Mouse (Mus musculus) gastrocnemius, adult 8-10 months (tissue): Measurements from ENCODE around the gene Olfr633. TPM values are rescaled to one million over a fixed set of nuclear protein-coding genes. Genes with fewer than 3 reads are reported as not detected.
"Not testable (repeated sequence)": the region's sequence is repeated elsewhere in the genome, so short reads cannot be mapped to it uniquely, and the experiment has no call there.

Source experiments
- DNase-seq, 2 experiments: peaks; one replicate each; pipeline ENCODE4 v3.0.0; 2022; ENCODE audit warnings: low spot score in 2 of 2
- total RNA-seq, 4 experiments: library from RNA; stranded (reverse); gene quantifications; 2 replicates each; pipeline ENCODE4 v1.2.4; 2022

Gene Olfr633
- not detected for total RNA-seq

DNA sequence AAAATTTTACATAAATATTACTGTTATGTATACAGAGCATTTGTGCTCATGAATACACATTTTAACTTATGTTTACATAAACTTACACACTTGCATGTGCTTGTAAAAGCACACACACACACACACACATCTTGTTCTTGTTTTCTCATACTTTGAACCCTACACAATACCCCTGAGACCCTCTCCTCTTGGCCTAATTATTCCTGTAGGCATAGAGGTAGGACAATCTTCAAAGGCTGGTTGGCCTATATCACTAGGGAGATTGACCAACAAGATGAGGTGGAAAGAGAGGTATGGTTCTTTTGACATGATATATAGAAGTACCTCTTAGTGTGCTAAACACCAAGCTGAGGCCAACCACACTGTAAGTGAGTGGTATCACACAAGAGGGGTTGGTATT is at the start of gene Olfr633:
Gene Olfr633, plus strand, starts transcription at position 301 of the 400 bp plus-strand sequence.
- no peak for DNase-seq

DNA sequence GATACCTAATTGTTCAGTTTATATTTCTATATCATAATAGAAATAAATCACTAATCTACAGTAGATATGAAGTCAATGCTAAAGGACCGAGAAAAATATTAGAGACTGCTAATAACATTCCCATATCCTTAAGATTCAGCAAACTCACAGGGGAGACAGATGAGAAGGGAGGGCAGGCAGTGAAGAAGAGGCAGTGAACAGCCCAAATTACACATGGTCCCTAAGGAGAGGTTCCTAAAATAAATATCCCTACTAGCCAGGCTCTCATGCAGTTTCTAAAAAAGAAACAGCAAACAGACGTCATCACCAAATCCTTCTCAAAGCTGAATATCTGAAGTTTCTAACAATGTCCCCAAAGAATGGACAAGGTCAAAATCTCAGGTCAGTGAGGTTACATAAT is 41.0 kb upstream of the Olfr633 start, which contains the start of gene Olfr65:
Gene Olfr65, plus strand, starts transcription at position 301 of the 400 bp plus-strand sequence.
- DNase-seq = no peak

DNA sequence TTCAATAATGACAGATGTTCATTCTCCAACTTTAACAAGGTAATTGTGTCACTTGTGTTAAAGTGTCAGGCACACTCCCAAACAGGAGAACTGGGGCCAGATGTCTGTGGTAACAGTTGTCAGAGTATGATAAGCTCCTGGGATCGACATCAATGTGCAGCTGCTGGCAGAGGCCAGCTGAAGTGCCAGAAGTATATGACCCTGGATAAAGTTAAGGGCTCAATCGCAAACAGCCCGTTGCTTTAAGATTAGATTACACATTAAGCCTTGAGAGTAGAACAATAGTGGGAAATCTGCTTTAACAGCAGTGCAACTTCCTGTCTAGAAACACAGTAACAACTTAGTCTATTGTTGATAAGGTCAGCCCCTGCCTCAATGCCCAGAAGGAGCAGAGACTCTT is 34.2 kb upstream of the Olfr633 start:
- no peak for DNase-seq

DNA sequence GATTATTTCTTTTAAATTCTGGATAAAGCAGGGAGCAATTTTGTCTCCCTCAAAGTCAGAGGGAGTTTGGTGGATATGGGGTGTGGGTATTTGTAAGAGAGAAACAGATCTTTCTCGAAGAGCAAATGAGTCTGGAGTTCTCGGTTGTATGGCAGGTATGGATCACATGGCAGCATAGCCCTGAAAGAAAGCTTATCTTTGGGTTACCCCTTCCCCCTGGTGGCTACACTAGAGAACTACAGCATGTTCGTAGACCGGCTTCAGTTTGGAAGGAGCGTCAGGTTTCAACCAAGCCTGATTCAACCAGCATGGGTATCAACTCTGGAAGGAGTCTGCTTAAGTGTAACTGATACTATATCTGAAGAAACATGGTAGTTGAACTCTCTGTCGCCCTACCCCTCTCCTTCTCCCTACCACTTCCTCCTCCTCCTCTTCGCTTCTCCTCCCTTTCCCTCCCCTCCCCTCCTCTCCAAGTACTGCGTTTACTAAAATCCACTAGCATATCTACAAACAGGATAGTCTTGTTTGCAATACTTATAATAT is 31.2 kb upstream of the Olfr633 start:
- no peak for DNase-seq

DNA sequence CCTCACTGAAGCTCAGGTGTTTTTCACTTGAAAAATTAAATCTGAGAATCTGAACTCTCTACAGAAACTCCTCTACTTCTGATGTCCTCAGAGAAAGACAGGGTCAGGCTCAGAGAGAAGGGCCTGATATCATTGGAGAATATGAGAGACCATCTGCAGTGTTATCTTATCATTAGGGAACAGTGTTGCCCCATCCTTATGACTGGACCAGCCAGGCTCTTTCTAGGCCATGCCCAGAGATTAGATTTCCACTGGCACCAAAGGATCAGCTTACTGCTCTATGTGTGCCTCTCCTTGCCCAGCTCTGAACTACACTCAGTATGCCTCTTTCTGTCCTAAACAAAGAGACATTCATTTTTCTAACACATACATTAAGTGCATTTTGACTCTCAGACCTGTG is 28.9 kb upstream of the Olfr633 start:
- no peak for DNase-seq

DNA sequence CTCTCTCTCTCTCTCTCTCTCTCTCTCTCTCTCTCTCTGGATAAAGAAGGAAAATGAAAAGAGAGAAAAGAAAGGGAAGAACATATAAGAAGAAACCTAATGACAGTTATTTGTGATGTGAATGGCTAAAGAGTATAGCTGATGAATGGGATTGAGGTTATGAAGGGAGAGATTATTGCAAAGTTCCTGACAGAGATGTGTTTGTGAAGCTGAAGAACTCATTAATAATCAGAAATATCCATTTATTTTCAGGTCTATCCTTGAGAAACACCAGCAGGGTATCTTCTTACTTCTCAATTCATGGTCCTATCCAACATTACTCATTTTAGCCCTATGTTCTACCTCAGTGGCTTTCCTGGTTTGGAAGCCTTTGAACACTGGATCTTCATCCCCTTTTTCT is 15.7 kb upstream of the Olfr633 start, which contains the start of gene Olfr631:
Gene Olfr631, plus strand, starts transcription at position 301 of the 400 bp plus-strand sequence.
- no peak for DNase-seq

DNA sequence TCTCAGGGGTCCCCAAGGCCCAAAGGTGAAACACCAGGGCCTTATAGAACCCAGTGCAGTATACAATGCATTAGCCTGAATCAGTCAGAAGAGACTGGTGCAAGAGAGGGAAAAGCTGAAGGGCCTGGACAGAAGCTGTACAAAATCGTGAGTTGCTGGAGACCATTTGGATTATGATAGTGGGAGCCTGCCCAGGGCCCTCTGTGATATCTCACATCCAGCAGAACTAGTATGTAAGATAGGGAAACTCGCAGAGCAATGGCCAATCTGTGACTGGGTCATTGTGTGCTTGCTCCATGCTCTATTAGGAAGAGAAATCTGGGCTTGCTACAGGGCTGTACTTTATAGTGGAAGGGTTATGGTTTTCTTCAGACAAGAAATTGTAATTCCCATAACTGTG is 10.0 kb upstream of the Olfr633 start, which contains the start of gene Olfr632:
Gene Olfr632, plus strand, starts transcription at position 84 of the 400 bp plus-strand sequence.
- DNase-seq = no peak

DNA sequence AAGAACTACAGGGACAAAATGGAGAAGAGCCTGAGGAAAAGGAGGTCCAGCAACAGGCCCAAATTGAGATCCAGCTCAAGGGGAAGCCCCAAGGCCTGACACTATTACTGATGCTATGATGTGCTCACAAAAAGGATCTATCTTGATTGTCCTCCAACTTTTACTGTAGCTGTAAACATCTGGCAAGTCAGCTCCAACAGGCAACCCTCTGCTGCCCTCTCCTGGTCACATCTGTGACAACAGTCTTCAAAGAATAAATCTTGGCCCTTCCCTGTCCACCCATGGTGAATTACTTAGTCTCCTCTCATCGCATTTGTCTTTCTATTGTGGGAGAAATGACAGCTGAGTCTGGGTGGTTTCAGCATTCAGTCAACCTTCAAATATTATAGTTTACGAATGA is 1.5 kb upstream of the Olfr633 start:
- no peak for DNase-seq

DNA sequence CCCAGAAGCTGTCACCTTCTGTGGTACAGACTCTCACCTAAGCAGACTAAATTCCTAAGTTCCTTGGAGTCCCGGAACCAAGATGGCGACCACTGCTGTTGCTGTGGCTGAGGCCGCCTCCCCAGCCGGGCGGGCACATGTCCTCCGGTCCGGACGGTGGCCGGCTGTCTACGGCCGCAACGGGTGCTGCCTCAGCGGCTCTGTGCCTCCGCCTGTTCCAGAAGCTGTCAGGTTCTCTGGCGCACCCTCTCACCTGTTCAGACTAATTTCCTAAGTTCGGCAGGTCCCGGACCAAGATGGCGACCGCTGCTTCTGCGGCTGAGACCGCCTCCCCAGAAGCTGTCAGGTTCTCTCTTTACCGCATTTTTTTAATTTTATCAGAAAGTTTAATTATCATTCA is 22.6 kb downstream of the Olfr633 start:
- not testable (repeated sequence) for DNase-seq

DNA sequence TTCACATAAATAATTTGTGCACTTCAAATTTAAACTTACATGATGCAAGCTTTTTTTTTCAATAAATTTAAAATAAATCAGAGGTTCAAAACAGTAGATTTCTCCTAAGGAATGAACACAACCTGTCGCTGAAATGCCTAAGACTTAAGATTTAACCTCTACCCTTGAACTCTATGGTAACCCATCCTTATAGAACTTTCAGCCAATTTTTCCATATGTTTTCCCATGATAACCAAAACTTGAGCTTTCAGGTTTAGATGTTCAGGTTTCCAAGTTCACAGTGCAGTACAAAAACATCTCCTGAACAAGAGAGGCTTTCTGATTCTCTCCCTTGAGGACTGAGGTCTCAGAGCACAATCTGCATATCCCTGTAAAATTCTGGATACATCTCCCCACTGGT is 26.6 kb downstream of the Olfr633 start, which contains the start of gene Olfr635:
Gene Olfr635, plus strand, starts transcription at position 301 of the 400 bp plus-strand sequence.
- DNase-seq = no peak

DNA sequence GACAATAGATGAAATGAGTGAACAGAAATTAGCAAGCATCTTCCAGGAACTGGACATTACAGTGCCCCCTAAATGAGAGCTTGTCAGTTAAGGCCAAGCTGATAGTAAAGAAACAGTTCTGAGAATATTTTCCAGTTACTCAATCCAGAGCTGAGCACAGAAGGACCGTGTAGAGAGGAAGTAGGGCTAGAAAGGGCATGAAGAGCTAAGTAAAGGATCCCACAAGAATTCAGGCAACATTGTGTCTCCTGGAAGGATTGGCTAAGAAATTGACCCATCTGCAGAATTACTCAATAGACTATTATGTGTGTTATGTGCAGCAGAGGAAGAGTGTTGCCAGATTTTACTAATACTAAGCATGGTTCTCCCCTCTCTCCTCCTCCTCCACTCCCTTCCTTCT is 27.5 kb downstream of the Olfr633 start:
- no peak for DNase-seq

DNA sequence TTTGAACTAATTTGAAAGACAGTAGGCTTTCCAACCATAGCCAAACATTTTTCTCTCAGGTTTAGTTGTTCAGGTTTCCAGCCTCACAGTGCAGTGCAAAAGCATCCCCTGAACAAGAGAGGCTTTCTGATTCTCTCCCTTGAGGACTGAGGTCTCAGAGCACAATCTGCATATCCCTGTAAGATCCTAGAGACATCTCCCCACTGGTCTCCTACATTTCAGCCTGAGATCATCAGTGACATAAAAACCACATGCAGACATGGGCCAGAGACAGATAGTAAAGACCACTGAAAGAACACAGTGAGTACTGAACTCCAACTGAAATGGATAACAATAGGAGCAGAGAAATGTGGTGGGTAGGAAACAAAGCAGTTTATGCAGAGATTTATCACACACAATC is 54.2 kb downstream of the Olfr633 start, which contains the start of gene Olfr638:
Gene Olfr638, plus strand, starts transcription at position 301 of the 400 bp plus-strand sequence.
- DNase-seq = no peak

Other genes with a start within 250 kb of the Olfr633 start
- not detected for gene Olfr243, start 229.8 kb upstream of the Olfr633 start, total RNA-seq
- gene Olfr628, start 214.1 kb upstream of the Olfr633 start, total RNA-seq = not detected
- not detected for gene Olfr629, start 199.5 kb upstream of the Olfr633 start, total RNA-seq
- gene Olfr630, start 187.1 kb upstream of the Olfr633 start, total RNA-seq = not detected
- not detected for gene Olfr69, start 172.8 kb upstream of the Olfr633 start, total RNA-seq
- gene Olfr68, start 164.7 kb upstream of the Olfr633 start, total RNA-seq = not detected
- not detected for gene Olfr67, start 152.6 kb upstream of the Olfr633 start, total RNA-seq
- gene Hbb-bt, start 130.4 kb upstream of the Olfr633 start, total RNA-seq = 10 to 100 TPM; 11.6 to 30.4 (median 18.8) TPM
- 100 to 1,000 TPM; 150 to 315 (median 224) TPM for gene Hbb-bs, start 116.3 kb upstream of the Olfr633 start, total RNA-seq
- not detected for gene Hbb-bh2, start 103.9 kb upstream of the Olfr633 start, total RNA-seq
- not detected for gene Hbb-bh1, start 101.3 kb upstream of the Olfr633 start, total RNA-seq
- gene Hbb-y, start 91.2 kb upstream of the Olfr633 start, total RNA-seq = not detected
- gene Olfr66, start 58.2 kb upstream of the Olfr633 start, total RNA-seq = not detected
- not detected for gene Olfr64, start 50.0 kb upstream of the Olfr633 start, total RNA-seq
- not detected for gene Olfr65, start 41.0 kb upstream of the Olfr633 start, total RNA-seq
- gene Olfr631, start 15.6 kb upstream of the Olfr633 start, total RNA-seq = not detected
- gene Olfr632, start 10.1 kb upstream of the Olfr633 start, total RNA-seq = not detected
- gene Olfr635, start 26.7 kb downstream of the Olfr633 start, total RNA-seq = not detected
- gene Olfr638, start 54.3 kb downstream of the Olfr633 start, total RNA-seq = not detected
- gene Olfr639, start 72.9 kb downstream of the Olfr633 start, total RNA-seq = not detected
- gene Olfr640, start 81.1 kb downstream of the Olfr633 start, total RNA-seq = not detected
- not detected for gene Olfr641, start 91.0 kb downstream of the Olfr633 start, total RNA-seq
- gene Olfr642, start 108.2 kb downstream of the Olfr633 start, total RNA-seq = not detected
- gene 4930516K23Rik, start 117.0 kb downstream of the Olfr633 start, total RNA-seq = not detected
- gene Olfr644, start 127.4 kb downstream of the Olfr633 start, total RNA-seq = not detected
- not detected for gene Olfr645, start 141.0 kb downstream of the Olfr633 start, total RNA-seq
- not detected for gene Olfr646, start 160.4 kb downstream of the Olfr633 start, total RNA-seq
- not detected for gene Ubqln5, start 185.4 kb downstream of the Olfr633 start, total RNA-seq
- gene Olfr643, start 193.0 kb downstream of the Olfr633 start, total RNA-seq = not detected
- not detected for gene Ubqln3, start 198.8 kb downstream of the Olfr633 start, total RNA-seq
- not detected for gene Ubqlnl, start 206.1 kb downstream of the Olfr633 start, total RNA-seq
- gene Olfm5, start 220.4 kb downstream of the Olfr633 start, total RNA-seq = not detected
- not detected for gene Olfr648, start 239.0 kb downstream of the Olfr633 start, total RNA-seq